Mouse (Mus musculus) thymus, adult 2 months (tissue): Measurements from ENCODE around the gene Sh3kbp1.

ENCODE experiments used
- CTCF ChIP-seq: fragments of 200-500 bp; IDR thresholded peaks from 2 replicates; pipeline ENCODE4 v1.5.1; 2012; ENCODE audit warnings: mild to moderate bottlenecking, control low read depth, low read length, moderate library complexity, borderline replicate concordance; ENCODE audit not compliant: control insufficient read depth, poor library complexity, insufficient read depth; ENCODE audit errors: extremely low read depth
- POLR2A ChIP-seq: fragments of 200-500 bp; IDR thresholded peaks from 2 replicates; pipeline ENCODE4 v1.6.1; 2012; ENCODE audit warnings: mild to moderate bottlenecking, low read length, control low read depth, moderate library complexity; ENCODE audit not compliant: control insufficient read depth, poor library complexity, insufficient read depth; ENCODE audit errors: extremely low read depth

DNA sequence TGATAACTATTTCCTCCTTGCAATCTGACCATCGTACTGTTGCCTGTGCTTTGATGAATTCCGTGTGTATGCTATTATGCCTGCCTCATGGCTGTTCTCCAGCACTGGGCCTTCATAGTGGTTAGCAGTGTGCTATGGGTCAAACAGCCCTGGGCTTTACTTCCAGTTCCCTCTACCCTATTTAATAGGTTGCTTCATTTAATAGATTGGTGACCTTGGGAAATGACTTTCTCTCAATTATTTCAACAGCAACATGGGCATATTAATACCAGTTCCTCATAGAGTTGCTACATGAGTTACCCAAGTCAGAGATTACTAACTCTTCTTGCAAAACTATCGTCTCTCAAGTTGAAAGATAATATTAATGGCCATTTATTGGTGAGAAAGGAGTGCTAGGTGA, 285.0 kb downstream of the Sh3kbp1 start:
- TF ChIP-seq CTCF (no peak), POLR2A (no peak)
